Mouse (Mus musculus): ENCODE results near the gene Chn2. TPM values are rescaled to one million over a fixed set of nuclear protein-coding genes. Genes with fewer than 3 reads are reported as not detected.

The Chn2 gene
- polyA plus RNA-seq, 1 experiment from 2014 or later, result 28.5 TPM

DNA sequence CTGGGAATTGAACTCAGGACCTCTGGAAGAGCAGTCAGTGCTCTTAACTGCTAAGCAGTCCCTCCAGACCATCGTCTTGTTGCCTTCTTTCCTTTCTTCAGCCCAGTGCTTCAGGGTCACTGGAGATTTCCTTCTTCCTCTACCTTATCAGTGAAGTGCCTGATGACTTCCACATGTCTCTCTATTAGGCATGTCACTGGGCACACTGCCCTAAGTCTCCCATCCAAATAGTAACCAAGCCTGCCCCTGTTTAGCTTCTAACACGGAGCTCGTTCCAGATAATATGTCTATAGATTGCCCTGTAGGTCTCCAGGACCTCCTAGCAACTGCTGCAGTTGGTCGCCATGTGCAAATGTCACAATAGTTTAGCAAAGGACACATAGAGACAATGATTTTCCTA lies 62.9 kb downstream of the Chn2 start:
- H3K27ac ChIP-seq (replicated peaks), result no peak overlapping the region
- no peak overlapping the region for H3K9ac ChIP-seq (replicated peaks)
- no peak for ATAC-seq (ENCODE audit: low FRiP score, low read depth)
- no peaks in the 10 kb centered on the region for H3K9me3 ChIP-seq
- peaks cover 18% of the 10 kb centered on the region; the same call in 1 of the 2 replicates for H3K4me1 ChIP-seq
- H3K27me3 ChIP-seq, result peaks cover 7% of the 10 kb centered on the region; the same call in 1 of the 2 replicates
- WGBS, result 87% methylated on average over 4 of the region's 4 CpGs
- H3K4me2 ChIP-seq (replicated peaks), result no peak overlapping the region
- no peak overlapping the region for H3K4me3 ChIP-seq
- no peaks in the 10 kb centered on the region for H3K36me3 ChIP-seq

DNA sequence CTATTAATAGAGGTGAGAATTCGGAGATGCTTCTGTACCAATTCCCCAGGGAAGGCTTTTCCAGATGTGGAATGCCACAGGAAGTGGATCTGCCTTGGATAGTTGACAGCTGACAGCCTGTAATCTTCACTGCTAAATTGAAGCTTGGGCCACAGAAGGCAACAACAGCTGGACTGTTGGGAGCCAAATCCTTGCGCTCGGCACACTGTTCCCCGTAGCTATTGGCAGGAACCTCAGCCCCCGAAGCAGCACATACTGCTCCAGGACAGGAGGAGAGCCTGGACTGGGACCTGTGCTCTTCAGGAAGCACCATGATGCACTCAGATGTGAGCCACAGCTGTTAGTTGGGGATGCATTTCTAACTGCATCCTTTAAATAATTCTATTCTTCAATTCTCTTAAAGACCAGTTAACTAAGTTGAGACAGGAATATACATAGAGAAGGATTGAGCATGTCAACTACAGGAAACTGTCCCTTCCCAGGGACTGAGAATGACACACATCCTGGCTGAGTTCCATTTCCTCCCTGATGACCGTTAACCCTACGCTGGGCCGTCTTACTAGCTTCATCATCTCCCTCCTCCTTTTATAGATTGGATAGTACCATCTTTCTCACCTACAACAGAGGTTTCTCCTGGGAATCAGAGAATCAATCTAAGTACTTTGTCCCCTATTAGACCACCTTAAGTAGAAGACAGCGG lies 64.1 kb downstream of the Chn2 start:
- WGBS, result 90% methylated on average over 9 of the region's 9 CpGs
- Histone ChIP-seq H3K27ac (replicated peaks) (no peak overlapping the region), H3K27me3 (0 out of 2 replicates have a peak, but pooled peaks cover 4% of the 10 kb centered on the region), H3K36me3 (no peaks in the 10 kb centered on the region), H3K9me3 (no peaks in the 10 kb centered on the region), H3K4me2 (replicated peaks) (no peak overlapping the region), H3K9ac (replicated peaks) (no peak overlapping the region), H3K4me3 (no peak overlapping the region), H3K4me1 (peaks cover 16% of the 10 kb centered on the region; the same call in 1 of the 2 replicates)
- ATAC-seq (ENCODE audit: low FRiP score, low read depth), result no peak

DNA sequence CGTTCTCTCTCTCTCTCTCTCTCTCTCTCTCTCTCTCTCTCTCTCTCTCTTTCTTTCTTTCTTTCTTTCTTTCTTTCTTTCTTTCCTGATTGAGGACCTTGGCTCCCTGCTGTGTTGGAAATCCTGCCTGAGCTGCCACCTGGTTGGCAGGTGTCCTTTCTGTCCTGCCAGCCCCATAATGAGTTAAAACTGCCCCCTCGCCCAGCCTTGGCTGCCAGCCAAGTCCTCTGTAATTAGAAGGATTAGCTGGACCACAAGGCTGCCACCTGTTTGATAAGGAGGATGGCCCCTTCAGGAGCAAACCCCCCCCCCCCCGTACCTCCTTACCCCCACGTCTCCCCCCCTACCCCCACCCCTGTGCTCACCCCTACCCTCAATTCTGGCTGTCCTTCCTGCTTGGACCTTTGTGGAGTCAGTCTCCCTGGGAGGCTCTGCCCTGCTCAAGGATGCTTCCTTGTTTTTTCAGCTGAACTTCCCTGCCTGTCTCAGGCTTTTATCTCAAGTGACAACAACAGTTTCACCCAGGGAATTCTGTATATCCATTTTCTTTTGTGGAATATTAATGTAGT lies 72.1 kb downstream of the Chn2 start:
- 0 out of 2 replicates have a peak, but pooled peaks cover 10% of the 10 kb centered on the region for H3K27me3 ChIP-seq
- H3K36me3 ChIP-seq, result no peaks in the 10 kb centered on the region
- ATAC-seq (ENCODE audit: low FRiP score, low read depth), result no peak
- WGBS, result 12% methylated on average over 4 of the region's 4 CpGs
- no peaks in the 10 kb centered on the region for H3K9me3 ChIP-seq
- no peak overlapping the region for H3K9ac ChIP-seq (replicated peaks)
- H3K27ac ChIP-seq (replicated peaks), result peak overlapping the region; percentile 30; the same call in 1 of the 2 replicates
- H3K4me1 ChIP-seq, result peaks cover 17% of the 10 kb centered on the region
- no peak overlapping the region for H3K4me3 ChIP-seq
- no peak overlapping the region for H3K4me2 ChIP-seq (replicated peaks)

DNA sequence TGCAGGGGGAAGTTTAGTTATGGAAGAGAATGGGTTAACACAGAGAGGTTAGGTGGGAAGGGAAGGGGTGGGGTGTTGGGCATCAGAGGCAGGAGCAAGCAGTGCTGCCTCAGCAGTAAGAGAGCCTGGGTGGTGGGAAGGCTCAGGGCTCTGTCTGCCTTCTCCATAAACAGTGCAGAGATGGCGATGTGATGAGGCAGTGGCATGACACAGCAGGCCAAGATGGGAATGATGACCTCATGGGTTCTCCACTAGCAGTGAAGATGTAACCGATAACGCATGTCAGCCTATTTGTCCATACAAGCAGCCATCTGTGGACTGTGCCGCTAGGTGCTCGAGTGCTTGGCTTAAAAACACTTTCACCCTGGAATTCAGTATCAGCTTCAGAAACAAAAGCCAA lies 74.0 kb downstream of the Chn2 start:
- 0 out of 2 replicates have a peak, but pooled peaks cover 10% of the 10 kb centered on the region for H3K27me3 ChIP-seq
- 85% methylated on average over 5 of the region's 5 CpGs for WGBS
- H3K9me3 ChIP-seq, result no peaks in the 10 kb centered on the region
- no peak overlapping the region for H3K9ac ChIP-seq (replicated peaks)
- H3K27ac ChIP-seq (replicated peaks), result no peak overlapping the region
- H3K36me3 ChIP-seq, result no peaks in the 10 kb centered on the region
- H3K4me2 ChIP-seq (replicated peaks), result no peak overlapping the region
- H3K4me1 ChIP-seq, result peaks cover 17% of the 10 kb centered on the region
- no peak overlapping the region for H3K4me3 ChIP-seq
- ATAC-seq (ENCODE audit: low FRiP score, low read depth), result no peak

- Histone ChIP-seq H3K4me3 (no peak overlapping the region), H3K4me2 (replicated peaks) (no peak overlapping the region), H3K9ac (replicated peaks) (no peak overlapping the region), H3K27me3 (0 out of 2 replicates have a peak, but pooled peaks cover 6% of the 10 kb centered on the region), H3K36me3 (no peaks in the 10 kb centered on the region), H3K27ac (replicated peaks) (no peak overlapping the region), H3K4me1 (peaks cover 19% of the 10 kb centered on the region), H3K9me3 (no peaks in the 10 kb centered on the region)
- ATAC-seq (ENCODE audit: low FRiP score, low read depth), result no peak
- 88% methylated on average over 6 of the region's 6 CpGs for WGBS
Measured at GRCm38 (mm10) chr6:54114412-54114811, 75.1 kb downstream of the Chn2 start.

GRCm38 (mm10) chr6:54116299-54116698 lies 76.9 kb downstream of the Chn2 start:
- 93% methylated on average over 9 of the region's 9 CpGs for WGBS
- ATAC-seq (ENCODE audit: low FRiP score, low read depth), result no peak
- no peak overlapping the region for H3K27ac ChIP-seq (replicated peaks)

DNA sequence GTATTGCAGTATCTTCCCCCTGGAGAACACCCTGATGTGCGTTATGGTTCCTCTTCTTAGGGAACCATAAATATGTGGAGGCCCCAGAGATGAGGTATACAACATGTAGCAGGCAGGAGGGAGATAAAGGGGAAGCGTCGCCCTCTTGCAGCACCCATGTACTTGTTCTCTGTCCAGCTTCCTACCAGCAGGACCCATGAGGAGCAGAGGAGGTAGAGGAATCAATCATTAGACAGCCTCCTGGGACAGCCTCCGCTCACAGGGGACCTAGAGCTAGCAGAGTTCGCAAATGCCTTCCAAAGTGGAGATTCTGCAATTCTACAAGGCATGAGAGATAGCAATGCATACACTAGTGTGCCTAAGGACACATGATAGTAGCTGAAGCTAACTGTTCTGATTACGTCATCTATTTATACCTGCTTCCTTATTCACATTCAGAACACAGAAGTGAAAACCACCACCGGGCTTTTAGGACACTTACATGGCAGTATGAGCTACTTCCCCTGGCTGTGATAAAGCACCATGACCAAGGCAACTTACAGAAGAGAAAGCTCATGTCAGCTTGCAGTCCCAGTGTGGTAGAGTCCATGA lies 77.7 kb downstream of the Chn2 start:
- Histone ChIP-seq H3K4me3 (no peak overlapping the region), H3K9me3 (no peaks in the 10 kb centered on the region), H3K9ac (replicated peaks) (no peak overlapping the region), H3K27ac (replicated peaks) (no peak overlapping the region), H3K27me3 (no peaks in the 10 kb centered on the region), H3K4me2 (replicated peaks) (no peak overlapping the region), H3K4me1 (peaks cover 13% of the 10 kb centered on the region), H3K36me3 (no peaks in the 10 kb centered on the region)
- 95% methylated on average over 7 of the region's 7 CpGs for WGBS
- no peak for ATAC-seq (ENCODE audit: low FRiP score, low read depth)

More at GRCm38 (mm10) chr6:54116299-54116698, 76.9 kb downstream of the Chn2 start:
- Histone ChIP-seq H3K4me2 (replicated peaks) (no peak overlapping the region), H3K27me3 (no peaks in the 10 kb centered on the region), H3K4me1 (peaks cover 18% of the 10 kb centered on the region), H3K9ac (replicated peaks) (no peak overlapping the region), H3K36me3 (no peaks in the 10 kb centered on the region), H3K4me3 (no peak overlapping the region), H3K9me3 (no peaks in the 10 kb centered on the region)

DNA sequence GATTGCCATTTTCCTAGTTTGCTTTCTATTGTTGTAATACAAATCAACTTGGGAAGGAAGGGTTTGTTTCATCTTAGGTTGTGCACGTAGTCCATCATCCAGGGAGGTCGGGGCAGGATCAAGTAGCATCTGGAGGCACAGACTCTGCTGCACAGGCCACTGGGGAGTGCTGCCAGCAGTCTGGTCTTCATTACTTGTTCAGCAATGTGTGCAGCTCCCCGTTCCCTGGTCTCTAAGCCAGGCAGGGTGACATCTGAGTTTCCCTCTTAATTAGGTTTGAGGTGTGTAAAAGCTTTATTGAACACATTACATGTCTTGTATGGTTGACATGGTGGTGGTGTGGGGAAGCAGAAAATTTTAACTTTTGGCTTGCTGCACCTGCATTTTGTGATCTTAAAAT lies 79.0 kb downstream of the Chn2 start:
- Histone ChIP-seq H3K4me1 (peaks cover 13% of the 10 kb centered on the region), H3K4me3 (no peak overlapping the region), H3K27me3 (no peaks in the 10 kb centered on the region), H3K27ac (replicated peaks) (no peak overlapping the region), H3K9ac (replicated peaks) (no peak overlapping the region), H3K4me2 (replicated peaks) (no peak overlapping the region), H3K36me3 (no peaks in the 10 kb centered on the region), H3K9me3 (no peaks in the 10 kb centered on the region)
- ATAC-seq (ENCODE audit: low FRiP score, low read depth), result no peak
- WGBS, result 66% methylated on average over 3 of the region's 3 CpGs

GRCm38 (mm10) chr6:54118897-54119296 lies 79.5 kb downstream of the Chn2 start:
- H3K4me3 ChIP-seq, result no peak overlapping the region
- H3K27me3 ChIP-seq, result no peaks in the 10 kb centered on the region
- H3K4me1 ChIP-seq, result peaks cover 13% of the 10 kb centered on the region
- no peak for ATAC-seq (ENCODE audit: low FRiP score, low read depth)
- H3K9ac ChIP-seq (replicated peaks), result no peak overlapping the region
- H3K36me3 ChIP-seq, result no peaks in the 10 kb centered on the region
- no peak overlapping the region for H3K27ac ChIP-seq (replicated peaks)
- no peak overlapping the region for H3K4me2 ChIP-seq (replicated peaks)
- no peaks in the 10 kb centered on the region for H3K9me3 ChIP-seq
- WGBS, result 84% methylated on average over 4 of the region's 4 CpGs

GRCm38 (mm10) chr6:54119461-54119860 lies 80.1 kb downstream of the Chn2 start:
- H3K9ac ChIP-seq (replicated peaks), result no peak overlapping the region
- no peaks in the 10 kb centered on the region for H3K27me3 ChIP-seq
- no peak for ATAC-seq (ENCODE audit: low FRiP score, low read depth)
- H3K27ac ChIP-seq (replicated peaks), result 0 out of 2 replicates have a peak overlapping the region, but pooled peaks have one; percentile 15
- H3K36me3 ChIP-seq, result no peaks in the 10 kb centered on the region
- H3K4me3 ChIP-seq, result no peak overlapping the region
- no peaks in the 10 kb centered on the region for H3K9me3 ChIP-seq
- H3K4me1 ChIP-seq, result peaks cover 13% of the 10 kb centered on the region
- 47% methylated on average over 2 of the region's 2 CpGs for WGBS
- no peak overlapping the region for H3K4me2 ChIP-seq (replicated peaks)

DNA sequence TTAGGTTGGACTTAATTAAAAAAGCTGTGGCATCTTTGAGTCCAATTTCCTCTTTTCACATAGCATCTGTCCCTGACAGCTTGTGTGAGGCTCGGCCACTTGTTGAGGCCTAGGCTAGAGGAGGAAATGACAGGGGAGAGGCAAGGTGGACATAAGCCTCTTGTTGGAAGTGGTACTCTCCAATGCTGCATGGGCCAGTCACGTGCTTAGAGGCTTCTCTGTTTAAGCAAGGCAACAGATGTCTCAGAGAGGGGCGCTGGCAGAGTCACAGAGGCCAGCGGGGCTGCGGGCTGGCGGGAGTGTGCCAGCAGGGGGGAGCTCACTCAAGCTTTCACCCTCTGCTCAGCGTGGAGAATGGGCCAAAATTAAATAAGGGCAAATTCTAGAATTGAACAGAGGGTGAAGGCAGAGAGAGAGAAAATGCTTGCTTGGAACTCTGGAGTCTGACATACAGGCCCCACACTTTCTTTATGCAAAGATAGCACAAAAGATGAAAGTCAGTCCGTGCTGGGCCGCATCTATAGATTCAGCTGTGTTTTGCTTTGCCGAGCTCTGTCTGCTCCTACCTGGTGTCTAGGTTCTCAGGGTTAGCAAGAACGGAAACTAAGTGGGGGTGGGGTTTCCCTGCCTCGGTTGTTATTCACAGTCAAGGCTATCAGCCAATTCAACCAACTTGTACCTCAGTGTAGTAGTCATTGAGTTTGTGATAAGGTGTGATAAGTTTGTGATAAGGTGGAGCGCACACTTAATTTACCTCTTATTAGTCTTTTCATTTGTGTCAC lies 80.7 kb downstream of the Chn2 start:
- H3K9ac ChIP-seq (replicated peaks), result no peak overlapping the region
- H3K9me3 ChIP-seq, result no peaks in the 10 kb centered on the region
- H3K4me2 ChIP-seq (replicated peaks), result 0 out of 2 replicates have a peak overlapping the region, but pooled peaks have one; percentile 7
- no peak overlapping the region for H3K4me3 ChIP-seq
- ATAC-seq (ENCODE audit: low FRiP score, low read depth), result peak; percentile 78
- 19% methylated on average over 13 of the region's 13 CpGs for WGBS
- H3K27me3 ChIP-seq, result no peaks in the 10 kb centered on the region
- no peaks in the 10 kb centered on the region for H3K36me3 ChIP-seq
- H3K4me1 ChIP-seq, result peaks cover 13% of the 10 kb centered on the region
- H3K27ac ChIP-seq (replicated peaks), result peak overlapping the region; percentile 39; the same call in 1 of the 2 replicates
